Mouse (Mus musculus) left cerebral cortex, postnatal 36 days (tissue): ENCODE results near the gene Kpna4. TPM values are rescaled to one million over a fixed set of nuclear protein-coding genes. Genes with fewer than 3 reads are reported as not detected.
"Not testable (repeated sequence)": the region's sequence is repeated elsewhere in the genome, so short reads cannot be mapped to it uniquely, and the experiment has no call there.

Source experiments
- DNase-seq, 2 experiments: peaks; one replicate each; pipeline ENCODE4 v3.0.0; 2021 to 2022; ENCODE audit warnings: low spot score in 2 of 2, mixed read lengths in 1 of 2
- intact Hi-C: fragments of 180-260 bp; cut with DNase I; formaldehyde crosslinking; loops from one replicate; pipeline ENCODE4 v1.15.1; 2025
- total RNA-seq, 2 experiments: library from RNA; stranded (reverse); gene quantifications; 2 replicates each; pipeline ENCODE4 v1.2.3; 2021

The Kpna4 gene
- total RNA-seq, 2 experiments from 2014 or later, result 64.6 to 73.1 TPM

- intact Hi-C loops, result no loop called here
- no peak for DNase-seq
These were observed 106.1 kb downstream of the Kpna4 start for GRCm38 (mm10) chr3:69020764-69021163.

- intact Hi-C loops, result no loop called here
- DNase-seq, result no peak
These were observed 106.6 kb downstream of the Kpna4 start for GRCm38 (mm10) chr3:69020285-69020684.

- intact Hi-C loops, DNase-seq: not testable (repeated sequence)
These were observed 108.3 kb downstream of the Kpna4 start for GRCm38 (mm10) chr3:69018635-69019034.

GRCm38 (mm10) chr3:69017181-69017580 lies 109.7 kb downstream of the Kpna4 start:
- intact Hi-C loops, result no loop called here

More at GRCm38 (mm10) chr3:69017181-69017580, 109.7 kb downstream of the Kpna4 start:
- DNase-seq, result no peak

Other genes with a start within 250 kb of the Kpna4 start
- gene Ift80, start 122.5 kb downstream of the Kpna4 start, total RNA-seq, result 10 to 100 TPM; 22.5 to 23.6 TPM
- gene Smc4, start 122.4 kb downstream of the Kpna4 start, total RNA-seq, result 1 to 10 TPM; 5.1 to 6.1 TPM
- gene Trim59, start 82.4 kb downstream of the Kpna4 start, total RNA-seq, result 10 to 100 TPM; 10.3 to 10.4 TPM
- gene Arl14, start 95.3 kb upstream of the Kpna4 start, total RNA-seq, result not detected
- gene Ppm1l, start 189.7 kb upstream of the Kpna4 start, total RNA-seq, result 10 to 100 TPM; 87.0 to 88.8 TPM